Mouse (Mus musculus): ENCODE measurements at regions not wholly inside any gene's neighbourhood (a gene's known extent, or its start where the extent isn't known, plus 50 kb on each side); places are given as distances from the start of the nearest gene placed in this dataset.
"Not testable (repeated sequence)": the region's sequence is repeated elsewhere in the genome, so short reads cannot be mapped to it uniquely, and the experiment has no call there.

- no peak for DNase-seq
Observed at GRCm38 (mm10) chr8:12451857-12452256, 56.8 kb downstream of the Sox1 start.

DNA sequence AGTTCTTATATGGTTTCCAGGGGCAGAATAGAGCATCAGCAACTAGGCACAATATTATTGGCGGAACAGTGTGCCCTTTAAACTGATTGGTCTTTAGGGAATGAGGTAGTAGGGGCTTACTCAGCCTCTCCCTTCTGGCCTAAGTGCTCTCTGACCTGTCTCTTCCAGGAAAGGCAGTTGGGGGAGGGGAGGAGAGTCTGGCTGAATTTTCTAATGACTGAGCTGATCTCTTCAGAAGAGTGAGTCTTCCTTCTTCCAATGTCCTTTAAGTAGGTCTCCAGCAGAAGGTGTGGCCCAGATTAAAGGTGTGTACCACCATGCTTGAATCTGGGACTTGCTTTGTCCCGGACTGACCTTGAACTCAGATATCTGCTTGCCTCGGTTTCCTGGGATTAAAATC is 60.3 kb downstream of the Sox1 start:
- not testable (repeated sequence) for DNase-seq

DNA sequence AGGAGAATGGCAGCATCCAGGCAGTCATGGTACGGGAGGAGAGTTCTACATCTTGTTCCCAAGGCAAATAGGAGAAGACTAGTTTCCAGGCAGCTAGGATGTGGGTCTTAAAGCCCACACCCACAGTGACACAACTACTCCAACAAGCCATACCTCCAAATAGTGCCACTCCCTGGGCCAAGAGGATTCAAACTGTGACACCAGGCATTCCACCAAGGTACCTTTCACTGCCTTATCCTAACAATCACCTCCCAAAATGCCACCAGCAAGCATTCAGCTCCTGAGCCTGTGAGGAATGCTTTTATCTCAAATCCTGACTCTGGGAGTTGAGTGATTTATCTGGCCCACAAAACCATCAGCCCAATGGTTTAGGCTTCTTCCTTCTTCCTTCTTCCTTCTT is 61.2 kb downstream of the Sox1 start:
- DNase-seq: no peak

- DNase-seq: no peak
Observed at GRCm38 (mm10) chr8:12457015-12457414, 61.9 kb downstream of the Sox1 start.

- DNase-seq: no peak
Observed at GRCm38 (mm10) chr8:12466845-12467244, 71.8 kb downstream of the Sox1 start.

GRCm38 (mm10) chr8:12467386-12468326 is 72.6 kb downstream of the Sox1 start:
- peak; percentile 14 for DNase-seq

- peak; percentile 26 for DNase-seq
Observed at GRCm38 (mm10) chr8:12477449-12478401, 82.6 kb downstream of the Sox1 start.

- DNase-seq: no peak
Observed at GRCm38 (mm10) chr8:12481918-12482317, 86.8 kb downstream of the Sox1 start.

GRCm38 (mm10) chr8:12483551-12483950 is 88.5 kb downstream of the Sox1 start:
- DNase-seq: no peak

GRCm38 (mm10) chr8:12485326-12485725 is 87.5 kb upstream of the Spaca7 start:
- DNase-seq: no peak

DNA sequence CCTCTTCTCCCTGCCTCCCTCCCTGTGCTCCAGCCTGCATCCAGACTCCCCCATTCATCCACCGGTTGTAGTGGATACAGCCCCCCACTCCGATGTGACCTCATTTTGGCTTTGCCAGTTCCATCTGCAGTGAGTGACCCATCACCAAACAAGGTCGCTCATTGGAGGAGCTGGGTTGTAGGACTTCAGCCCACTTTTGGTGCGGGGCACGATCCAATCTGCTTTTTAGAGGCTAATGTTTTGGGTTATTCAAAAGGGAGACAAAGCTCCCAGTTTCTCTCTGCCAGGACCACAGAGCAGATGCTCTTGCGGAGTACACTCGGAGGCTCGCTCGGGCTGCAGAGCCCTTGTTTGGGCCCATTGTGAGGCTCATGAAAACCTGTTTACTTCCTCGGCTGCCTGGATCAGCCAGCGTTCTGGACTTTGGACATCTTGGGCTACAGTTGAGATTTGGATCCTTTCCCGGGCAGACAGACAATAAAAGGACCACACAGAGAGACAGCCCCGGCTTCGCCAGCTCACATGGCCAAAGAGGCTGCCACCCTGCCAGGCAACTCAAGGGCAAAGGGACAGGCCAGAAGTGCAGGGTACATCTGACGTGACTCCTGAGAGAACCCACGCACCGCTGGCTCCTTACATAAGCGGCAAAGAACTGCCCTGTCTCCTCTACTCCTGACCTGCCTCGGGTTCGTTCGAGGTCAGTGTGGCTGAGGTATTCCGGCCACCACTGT is 86.3 kb upstream of the Spaca7 start:
- DNase-seq: peak; percentile 40

DNA sequence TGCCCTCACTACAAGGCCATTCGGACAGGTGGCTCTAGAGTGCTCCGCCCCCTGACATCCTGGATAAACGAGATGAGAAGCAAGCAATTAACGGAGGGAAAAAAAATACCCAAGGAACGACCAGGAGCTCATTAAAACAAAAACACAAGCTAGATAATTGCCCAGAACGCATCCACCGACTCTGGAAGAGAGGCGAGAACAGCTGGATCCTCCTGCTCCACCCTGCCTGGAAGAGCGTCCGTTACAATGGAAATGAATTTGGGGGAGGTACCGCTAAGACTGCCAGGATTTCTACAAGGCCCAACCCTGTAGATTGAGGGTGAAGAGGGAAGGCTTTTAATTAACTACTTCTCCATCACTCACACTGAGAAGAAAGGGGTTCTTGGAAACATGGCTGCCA is 85.6 kb upstream of the Spaca7 start:
- no peak for DNase-seq

DNA sequence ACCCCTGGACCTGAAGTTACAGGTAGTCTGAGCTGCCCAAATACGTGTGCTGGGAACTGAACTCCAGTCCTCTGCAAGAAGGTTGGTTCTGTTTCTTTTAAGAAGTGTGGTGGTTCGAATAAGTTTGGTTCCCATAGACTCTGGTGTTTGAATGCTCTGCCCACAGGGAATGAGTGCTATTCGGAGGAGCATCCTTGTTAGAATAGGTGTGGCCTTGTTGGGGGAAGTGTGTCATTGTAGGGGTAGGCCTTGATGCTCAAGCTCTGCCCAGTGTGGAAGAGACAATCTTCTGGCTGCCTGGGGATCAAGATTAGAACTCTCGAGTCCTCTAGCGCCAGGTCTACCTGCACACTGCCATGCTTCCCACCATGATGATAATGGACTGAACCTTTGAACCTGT is 83.6 kb upstream of the Spaca7 start:
- DNase-seq: no peak

DNA sequence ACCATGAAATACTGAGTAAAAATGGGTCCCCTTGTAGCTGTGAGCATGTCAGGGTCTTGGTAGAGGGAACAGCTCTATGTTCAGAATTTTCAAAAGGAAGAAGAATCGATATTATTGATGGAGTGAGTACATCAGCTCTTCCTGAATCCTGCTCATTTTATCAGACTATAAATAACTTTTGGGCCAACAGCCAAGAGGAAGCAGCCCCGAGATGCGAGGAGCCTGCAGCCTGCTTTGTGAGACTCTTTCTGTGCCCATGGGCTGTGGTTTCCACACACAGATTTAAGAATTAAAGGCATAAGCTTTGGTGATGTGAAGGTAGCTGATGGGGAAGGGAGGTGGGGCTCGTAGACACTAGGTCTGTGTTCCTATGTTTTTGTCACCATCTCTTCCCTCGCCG is 81.4 kb upstream of the Spaca7 start:
- DNase-seq: no peak

DNA sequence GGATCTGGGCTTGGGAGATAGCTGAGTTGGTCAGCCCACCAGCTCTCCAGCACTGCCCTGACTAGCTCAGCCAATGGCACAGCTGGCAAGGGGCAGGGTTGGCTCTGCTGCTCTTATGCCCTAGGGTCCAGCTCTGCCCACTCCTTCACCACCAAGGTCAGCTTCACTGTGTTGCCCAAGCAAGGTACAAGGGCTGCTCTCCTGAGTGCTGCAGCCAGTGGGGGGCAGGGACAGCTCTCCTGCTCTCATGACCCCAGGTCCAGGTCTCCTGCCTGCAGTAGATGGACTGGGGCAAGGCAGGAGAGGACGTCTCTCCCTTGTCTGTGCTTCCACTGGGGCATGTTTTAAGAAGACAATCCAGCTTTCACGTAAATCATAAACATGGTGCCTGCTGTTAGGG is 80.4 kb upstream of the Spaca7 start:
- DNase-seq: no peak

DNA sequence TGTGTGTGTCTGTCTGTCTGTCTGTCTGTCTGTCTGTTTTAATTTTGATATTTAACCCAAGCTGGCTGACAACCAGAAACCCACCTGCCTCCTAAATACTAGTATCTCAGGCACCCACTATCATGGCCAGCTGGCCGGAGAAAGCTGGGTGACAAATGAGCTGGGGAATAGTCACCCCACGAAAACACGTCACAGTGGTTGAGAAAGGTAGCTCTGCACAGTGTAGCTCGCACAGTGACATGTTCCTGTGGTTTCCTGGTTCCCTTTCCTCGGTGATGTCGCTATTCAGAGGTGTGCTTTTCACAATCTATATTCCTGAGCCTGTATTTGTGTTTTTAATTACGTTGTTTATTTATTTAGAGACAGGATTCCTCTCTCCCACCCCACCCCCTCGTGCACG is 78.3 kb upstream of the Spaca7 start:
- no peak for DNase-seq

DNA sequence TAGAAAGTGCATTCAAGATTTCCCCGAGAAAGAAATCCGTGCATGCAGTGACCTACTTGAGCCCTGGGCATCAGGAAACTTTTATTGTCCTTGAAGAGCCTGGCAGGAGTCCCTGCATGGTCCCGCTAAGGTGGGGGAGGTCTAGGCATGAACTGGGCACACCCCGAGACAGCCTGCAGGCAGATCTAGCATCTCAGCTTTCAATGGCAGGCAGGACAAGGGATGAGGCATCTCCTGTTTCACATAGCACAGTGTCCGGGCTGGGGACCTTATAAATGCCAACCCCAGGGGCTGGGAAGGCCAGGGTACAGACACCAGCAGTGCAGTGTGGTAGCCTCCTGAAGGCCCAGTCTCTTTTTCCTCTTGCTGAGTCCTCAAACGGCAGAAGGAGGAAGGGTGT is 75.4 kb upstream of the Spaca7 start:
- no peak for DNase-seq

DNA sequence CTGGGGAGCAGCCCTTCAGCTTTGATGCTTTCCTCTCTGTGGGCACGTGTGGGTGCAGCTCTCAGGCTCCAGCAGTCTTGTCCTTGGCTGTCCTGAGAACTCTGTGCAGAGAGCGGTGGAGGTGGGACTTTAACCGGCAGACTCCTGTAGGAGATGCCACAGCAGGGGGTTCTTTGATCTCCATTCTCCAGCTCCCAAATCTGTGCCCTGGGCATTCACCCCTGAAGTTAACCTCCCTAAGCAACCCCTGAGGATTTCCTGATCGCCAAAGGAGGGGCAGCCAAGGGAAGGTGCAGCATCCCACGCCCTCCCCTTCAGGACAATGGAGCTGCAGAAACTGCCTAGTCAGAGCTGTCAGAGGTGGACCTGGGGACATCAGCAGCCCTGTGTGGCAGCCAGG is 73.2 kb upstream of the Spaca7 start:
- DNase-seq: no peak

DNA sequence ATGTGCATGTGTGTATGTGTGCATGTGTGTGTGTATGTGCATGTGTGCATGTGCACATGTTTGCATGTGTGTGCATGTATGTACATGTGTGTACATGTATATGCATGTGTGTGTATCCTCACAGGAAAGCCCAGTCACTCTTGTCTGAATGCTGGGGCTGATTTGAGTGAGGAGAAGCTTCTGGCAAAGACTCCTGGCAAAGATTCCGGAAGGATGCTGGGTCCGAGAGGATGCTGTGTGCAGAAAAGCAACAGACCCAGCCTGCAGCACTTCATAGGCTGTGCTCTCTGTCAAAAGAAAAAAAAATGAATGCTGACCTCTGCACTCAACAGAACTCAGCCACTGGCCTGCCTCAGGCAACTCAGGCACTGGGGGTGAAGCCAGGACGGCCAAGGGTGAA is 72.5 kb upstream of the Spaca7 start:
- DNase-seq: no peak

GRCm38 (mm10) chr8:12501824-12502223 is 71.0 kb upstream of the Spaca7 start:
- DNase-seq: no peak

DNA sequence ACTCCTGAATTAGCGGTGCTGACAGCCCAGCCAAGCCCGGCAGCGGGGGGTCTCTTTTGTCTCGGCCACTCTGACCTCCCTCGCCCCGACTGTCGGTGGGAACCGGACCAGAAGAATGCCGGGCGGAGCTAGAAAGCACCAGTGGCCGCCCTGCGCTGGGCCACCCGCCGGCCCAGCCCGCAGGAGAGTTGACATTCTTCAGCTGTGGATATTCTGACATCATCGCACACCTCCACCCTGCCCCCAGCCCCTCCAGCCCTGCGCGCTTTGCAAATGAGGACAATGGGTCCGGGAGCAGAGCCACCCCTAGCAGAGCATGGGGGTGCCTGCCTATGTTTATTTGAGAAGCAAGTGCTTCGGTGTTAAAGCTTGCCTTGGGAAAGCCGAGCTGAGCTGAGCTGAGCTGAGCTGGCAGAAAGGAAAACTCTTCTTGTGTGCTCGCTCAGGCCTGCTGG is 70.5 kb upstream of the Spaca7 start:
- no peak for DNase-seq

DNA sequence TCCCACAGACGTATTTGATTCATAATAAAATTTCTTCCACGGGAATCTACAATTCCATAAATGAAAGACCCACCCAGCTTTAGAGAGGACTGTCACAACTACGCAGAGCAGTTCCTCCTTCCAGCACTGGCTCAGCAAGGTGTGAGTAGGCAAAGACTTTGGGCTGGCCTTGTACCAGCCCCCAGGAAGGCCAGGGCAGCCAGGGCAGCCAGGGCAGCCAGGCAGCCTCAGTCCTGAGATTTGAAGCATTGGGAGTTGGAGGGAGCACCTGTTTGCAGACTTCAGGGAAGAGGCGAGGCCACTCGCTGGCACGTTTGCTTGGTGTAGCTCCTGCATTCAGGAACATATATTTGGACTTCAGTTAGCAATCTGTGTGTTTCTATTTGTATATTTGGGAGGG is 70.0 kb upstream of the Spaca7 start:
- no peak for DNase-seq
